Mouse (Mus musculus): Measurements from ENCODE around the gene Rpl5. TPM values are rescaled to one million over a fixed set of nuclear protein-coding genes. Genes with fewer than 3 reads are reported as not detected.
"Not testable (repeated sequence)": the region's sequence is repeated elsewhere in the genome, so short reads cannot be mapped to it uniquely, and the experiment has no call there.

The Rpl5 gene
- polyA plus RNA-seq, 1 experiment = 75.5 TPM

- WGBS = 18% methylated on average over 8 of the region's 8 CpGs
- Histone ChIP-seq H3K4me1 (ENCODE audit: control insufficient read depth, insufficient read depth, low read length) (no peaks in the 10 kb centered on the region; the same call in 1 of the 2 replicates), H3K4me3 (replicated peaks; ENCODE audit: insufficient read depth, low read depth, low read length) (peak overlapping the region; percentile 33), H3K27me3 (ENCODE audit: control insufficient read depth, insufficient read depth, low read length) (no peaks in the 10 kb centered on the region), H3K27ac (ENCODE audit: insufficient read depth, low read length) (0 out of 2 replicates have a peak overlapping the region, but pooled peaks have one; percentile 2)
- DNase-seq = peak; percentile 65 to 78
- no peak for TF ChIP-seq CTCF (IDR thresholded peaks at IDR 0.05; ENCODE audit: borderline replicate concordance, insufficient read depth, low read depth, low read length)
- peak; percentile 9; the same call in 1 of the 2 replicates for TF ChIP-seq POLR2A (IDR thresholded peaks at IDR 0.05; ENCODE audit: borderline replicate concordance, insufficient read depth, low read length)
Measured at GRCm38 (mm10) chr5:107924564-107924963, 24.3 kb downstream of the Rpl5 start.

- Histone ChIP-seq H3K4me1 (ENCODE audit: control insufficient read depth, insufficient read depth, low read length) (no peaks in the 10 kb centered on the region; the same call in 1 of the 2 replicates), H3K27ac (ENCODE audit: insufficient read depth, low read length) (no peak overlapping the region), H3K27me3 (ENCODE audit: control insufficient read depth, insufficient read depth, low read length) (no peaks in the 10 kb centered on the region), H3K4me3 (replicated peaks; ENCODE audit: insufficient read depth, low read depth, low read length) (no peak overlapping the region)
- WGBS = 76% methylated on average over 11 of the region's 11 CpGs
- TF ChIP-seq POLR2A (IDR thresholded peaks at IDR 0.05; ENCODE audit: borderline replicate concordance, insufficient read depth, low read length) (no peak), CTCF (IDR thresholded peaks at IDR 0.05; ENCODE audit: borderline replicate concordance, insufficient read depth, low read depth, low read length) (no peak)
- no peak for DNase-seq
Measured at GRCm38 (mm10) chr5:107926550-107927249, 26.4 kb downstream of the Rpl5 start.

- Histone ChIP-seq H3K27me3 (ENCODE audit: control insufficient read depth, insufficient read depth, low read length) (no peaks in the 10 kb centered on the region), H3K4me1 (ENCODE audit: control insufficient read depth, insufficient read depth, low read length) (peaks cover 3% of the 10 kb centered on the region; the same call in 1 of the 2 replicates), H3K4me3 (replicated peaks; ENCODE audit: insufficient read depth, low read depth, low read length) (no peak overlapping the region), H3K27ac (ENCODE audit: insufficient read depth, low read length) (peak overlapping the region; percentile 42)
- TF ChIP-seq CTCF (IDR thresholded peaks at IDR 0.05; ENCODE audit: borderline replicate concordance, insufficient read depth, low read depth, low read length) (no peak), POLR2A (IDR thresholded peaks at IDR 0.05; ENCODE audit: borderline replicate concordance, insufficient read depth, low read length) (no peak)
- DNase-seq = peak; percentile 67 to 85
- WGBS = 10% methylated on average over 2 of the region's 2 CpGs
Measured at GRCm38 (mm10) chr5:107932556-107932955, 32.3 kb downstream of the Rpl5 start.

GRCm38 (mm10) chr5:107933202-107933974 lies 33.1 kb downstream of the Rpl5 start:
- 74% methylated on average over 4 of the region's 4 CpGs for WGBS
- H3K27ac ChIP-seq (ENCODE audit: insufficient read depth, low read length) = no peak overlapping the region; the same call in 1 of the 2 replicates
- H3K4me3 ChIP-seq (replicated peaks; ENCODE audit: insufficient read depth, low read depth, low read length) = no peak overlapping the region
- H3K4me1 ChIP-seq (ENCODE audit: control insufficient read depth, insufficient read depth, low read length) = peaks cover 3% of the 10 kb centered on the region; the same call in 1 of the 2 replicates
- TF ChIP-seq CTCF (IDR thresholded peaks at IDR 0.05; ENCODE audit: borderline replicate concordance, insufficient read depth, low read depth, low read length) (no peak), POLR2A (IDR thresholded peaks at IDR 0.05; ENCODE audit: borderline replicate concordance, insufficient read depth, low read length) (no peak)
- DNase-seq = peak in 1 of 2 experiments; percentile 11
- no peaks in the 10 kb centered on the region for H3K27me3 ChIP-seq (ENCODE audit: control insufficient read depth, insufficient read depth, low read length)

- TF ChIP-seq POLR2A (IDR thresholded peaks at IDR 0.05; ENCODE audit: borderline replicate concordance, insufficient read depth, low read length) (no peak), CTCF (IDR thresholded peaks at IDR 0.05; ENCODE audit: borderline replicate concordance, insufficient read depth, low read depth, low read length) (no peak)
- WGBS = 91% methylated on average over 10 of the region's 10 CpGs
- DNase-seq = peak in 1 of 2 experiments; percentile 14
- no peak overlapping the region for H3K4me3 ChIP-seq (replicated peaks; ENCODE audit: insufficient read depth, low read depth, low read length)
- no peaks in the 10 kb centered on the region for H3K27me3 ChIP-seq (ENCODE audit: control insufficient read depth, insufficient read depth, low read length)
- H3K27ac ChIP-seq (ENCODE audit: insufficient read depth, low read length) = no peak overlapping the region
- peaks cover 5% of the 10 kb centered on the region; the same call in 1 of the 2 replicates for H3K4me1 ChIP-seq (ENCODE audit: control insufficient read depth, insufficient read depth, low read length)
Measured at GRCm38 (mm10) chr5:107934770-107935543, 34.7 kb downstream of the Rpl5 start.

GRCm38 (mm10) chr5:107936625-107937389 lies 36.5 kb downstream of the Rpl5 start:
- TF ChIP-seq POLR2A (IDR thresholded peaks at IDR 0.05; ENCODE audit: borderline replicate concordance, insufficient read depth, low read length) (no peak), CTCF (IDR thresholded peaks at IDR 0.05; ENCODE audit: borderline replicate concordance, insufficient read depth, low read depth, low read length) (no peak)
- Histone ChIP-seq H3K4me1 (ENCODE audit: control insufficient read depth, insufficient read depth, low read length) (peaks cover 5% of the 10 kb centered on the region; the same call in 1 of the 2 replicates), H3K27me3 (ENCODE audit: control insufficient read depth, insufficient read depth, low read length) (no peaks in the 10 kb centered on the region), H3K27ac (ENCODE audit: insufficient read depth, low read length) (no peak overlapping the region), H3K4me3 (replicated peaks; ENCODE audit: insufficient read depth, low read depth, low read length) (no peak overlapping the region)
- peak in 1 of 2 experiments; percentile 8 for DNase-seq
- 90% methylated on average over 10 of the region's 10 CpGs for WGBS

GRCm38 (mm10) chr5:107938483-107938882 lies 38.2 kb downstream of the Rpl5 start:
- H3K27me3 ChIP-seq (ENCODE audit: control insufficient read depth, insufficient read depth, low read length); H3K4me3 ChIP-seq (replicated peaks; ENCODE audit: insufficient read depth, low read depth, low read length); H3K4me1 ChIP-seq (ENCODE audit: control insufficient read depth, insufficient read depth, low read length): not testable (repeated sequence)
- peak in 1 of 2 experiments; percentile 6 for DNase-seq
- H3K27ac ChIP-seq (ENCODE audit: insufficient read depth, low read length) = peak overlapping the region; percentile 58; the same call in 1 of the 2 replicates
- 56% methylated on average over 1 of the region's 1 CpGs for WGBS
